Mouse (Mus musculus) embryonic facial prominence, embryonic 14.5 days (tissue): ENCODE measurements around the gene Kif13a. TPM values are rescaled to one million over a fixed set of nuclear protein-coding genes. Genes with fewer than 3 reads are reported as not detected.
A peak's percentile ranks its signal among the peaks of the same experiment; 100 is the strongest.

Source experiments
- ATAC-seq: fragments of 200-750 bp; cut with Nextera tagmentation; 2 replicates; pipeline ENCODE4 v1.8.0; 2017; ENCODE audit warnings: low read depth, moderate number of reproducible peaks, moderate TSS enrichment
- DNase-seq: peaks from one replicate; pipeline ENCODE4 v3.0.0-alpha.2; 2015; ENCODE audit warnings: low spot score
- H3K27ac ChIP-seq: fragments of 300-500 bp; sonication (generic); replicated peaks from 2 replicates; pipeline ENCODE4 v1.5.1; 2014; ENCODE audit warnings: low read depth, mild to moderate bottlenecking, low read length, moderate library complexity
- H3K27me3 ChIP-seq: fragments of 300-500 bp; sonication (generic); replicated peaks from 2 replicates; pipeline ENCODE4 v1.6.1; 2014; ENCODE audit warnings: low read length; ENCODE audit not compliant: control insufficient read depth, insufficient read depth
- H3K36me3 ChIP-seq: fragments of 300-500 bp; sonication (generic); 2 replicates; pipeline ENCODE4 v1.6.1; 2014; ENCODE audit warnings: low read length, mixed read lengths; ENCODE audit not compliant: control insufficient read depth, insufficient read depth
- H3K4me1 ChIP-seq: fragments of 300-500 bp; sonication (generic); 2 replicates; pipeline ENCODE4 v1.6.1; 2014; ENCODE audit warnings: antibody characterized with exemption, low read length; ENCODE audit not compliant: control insufficient read depth, insufficient read depth
- H3K4me2 ChIP-seq: fragments of 300-500 bp; sonication (generic); 2 replicates; pipeline ENCODE4 v1.6.1; 2014; ENCODE audit warnings: low read depth, mild to moderate bottlenecking, low read length, moderate library complexity, mixed read lengths
- H3K4me3 ChIP-seq: fragments of 300-500 bp; sonication (generic); 2 replicates; pipeline ENCODE4 v1.5.1; 2014; ENCODE audit warnings: low read depth, mild to moderate bottlenecking, low read length
- H3K9ac ChIP-seq: fragments of 300-500 bp; sonication (generic); 2 replicates; pipeline ENCODE4 v1.6.1; 2014; ENCODE audit warnings: low read depth, mild to moderate bottlenecking, low read length, moderate library complexity, mixed read lengths
- H3K9me3 ChIP-seq: fragments of 300-500 bp; sonication (generic); 2 replicates; pipeline ENCODE4 v1.6.1; 2016; ENCODE audit warnings: low read length; ENCODE audit not compliant: control insufficient read depth
- WGBS: fragments of 180-500 bp; shearing (Covaris S2); extraction: QIAGEN DNeasy Blood & Tissue Kit; methylation state at CpG from one replicate; pipeline ENCODE4 v1.1.7; 2014; 5-methylcytosine and 5-hydroxymethylcytosine counted together
- polyA plus RNA-seq: library from polyadenylated mRNA; unstranded; fragments of >200 nt; fragmentation: Nextera tagmentation; extraction: Ambion mirVana; gene quantifications from 2 replicates; pipeline ENCODE4 v1.2.1, GENCODE M21; 2014

Kif13a gene
- polyA plus RNA-seq, 1 experiment from 2014 or later, result 24.0 TPM

DNA sequence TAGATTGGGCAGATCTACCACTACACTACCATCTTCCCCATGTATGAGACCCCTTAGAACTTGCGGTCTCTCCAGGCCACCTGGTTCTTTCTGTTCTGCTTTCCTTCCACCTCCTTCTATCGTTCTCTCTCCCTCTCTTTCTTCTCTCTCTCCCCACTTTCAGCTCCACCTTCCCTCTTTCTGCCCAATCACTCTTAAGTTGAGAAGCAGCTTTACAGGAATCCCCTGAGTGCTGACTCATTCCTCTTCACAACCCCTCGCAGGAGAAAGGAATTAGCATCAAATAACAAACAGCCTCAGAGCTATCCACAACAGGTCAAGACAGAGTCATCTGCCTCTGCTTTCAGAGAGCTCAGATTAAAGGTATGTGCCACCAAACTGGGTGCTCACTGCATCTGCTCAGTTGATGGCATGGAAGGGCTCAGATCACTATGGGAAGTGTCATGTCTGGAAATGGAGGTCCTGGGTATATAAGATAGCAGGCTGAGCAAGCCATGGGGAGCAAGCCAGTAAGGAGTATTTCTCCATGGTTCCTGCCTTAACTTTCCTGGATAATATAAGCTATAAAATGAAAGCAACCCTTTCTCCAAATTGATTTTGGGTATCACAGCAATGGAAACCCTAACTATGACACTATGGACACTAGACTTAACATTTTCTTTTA is 213.6 kb downstream of the Kif13a start:
- Histone ChIP-seq H3K9me3 (no peaks in the 10 kb centered on the region), H3K36me3 (peaks cover 42% of the 10 kb centered on the region), H3K27me3 (no peaks in the 10 kb centered on the region), H3K4me2 (no peak overlapping the region), H3K9ac (no peak overlapping the region), H3K27ac (no peak overlapping the region), H3K4me1 (no peaks in the 10 kb centered on the region), H3K4me3 (no peak overlapping the region)
- DNase-seq, result peak; percentile 16
- no peak for ATAC-seq
- 59% methylated on average over 3 of the region's 3 CpGs for WGBS

DNA sequence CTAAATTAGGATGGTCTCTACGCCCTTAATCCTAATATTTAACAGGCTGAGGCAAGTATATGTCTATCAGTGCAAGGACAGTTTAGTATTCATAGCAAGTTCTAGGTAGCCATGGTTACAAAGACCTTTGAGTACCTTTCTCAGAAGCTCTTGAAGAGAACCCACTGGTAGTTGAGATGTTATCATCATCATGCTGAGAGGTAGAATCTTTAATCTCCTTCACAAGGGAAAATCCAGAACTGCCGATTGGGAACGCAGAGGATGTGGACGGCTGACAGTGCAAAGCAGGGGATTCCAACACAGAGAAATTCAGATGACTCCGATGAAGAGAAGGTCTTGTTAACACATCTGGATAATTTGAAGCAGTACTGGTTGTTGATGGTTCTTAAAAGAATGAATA is 216.2 kb downstream of the Kif13a start:
- Histone ChIP-seq H3K27ac (no peak overlapping the region), H3K36me3 (peaks cover 64% of the 10 kb centered on the region), H3K9me3 (no peaks in the 10 kb centered on the region), H3K9ac (no peak overlapping the region), H3K4me2 (no peak overlapping the region), H3K27me3 (no peaks in the 10 kb centered on the region), H3K4me3 (no peak overlapping the region), H3K4me1 (no peaks in the 10 kb centered on the region)
- DNase-seq, result no peak
- 95% methylated on average over 5 of the region's 5 CpGs for WGBS
- no peak for ATAC-seq

DNA sequence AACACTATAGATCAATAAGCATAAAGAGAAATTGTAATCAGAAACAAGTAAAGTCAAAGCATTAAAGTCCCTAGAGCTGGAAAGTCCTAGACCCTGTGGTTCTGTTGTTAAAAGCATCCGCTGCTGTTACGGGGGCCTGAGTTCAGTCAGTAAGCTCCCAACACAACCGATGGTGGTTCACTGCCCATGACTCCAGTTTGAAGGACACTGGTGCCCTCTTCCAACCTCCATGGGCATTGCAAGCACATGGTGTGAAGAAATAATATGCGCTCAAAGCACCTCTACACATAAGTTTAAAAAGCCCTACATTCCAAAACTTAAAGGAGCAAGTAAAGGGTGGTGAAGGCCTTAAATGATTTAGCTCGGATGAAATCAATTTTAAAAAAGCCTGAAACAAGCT is 226.5 kb downstream of the Kif13a start:
- Histone ChIP-seq H3K9me3 (no peaks in the 10 kb centered on the region), H3K4me2 (no peak overlapping the region), H3K36me3 (peaks cover 59% of the 10 kb centered on the region), H3K9ac (no peak overlapping the region), H3K4me1 (no peaks in the 10 kb centered on the region), H3K27ac (no peak overlapping the region), H3K4me3 (no peak overlapping the region), H3K27me3 (no peaks in the 10 kb centered on the region)
- 85% methylated on average over 5 of the region's 5 CpGs for WGBS
- DNase-seq, result peak; percentile 9
- no peak for ATAC-seq

DNA sequence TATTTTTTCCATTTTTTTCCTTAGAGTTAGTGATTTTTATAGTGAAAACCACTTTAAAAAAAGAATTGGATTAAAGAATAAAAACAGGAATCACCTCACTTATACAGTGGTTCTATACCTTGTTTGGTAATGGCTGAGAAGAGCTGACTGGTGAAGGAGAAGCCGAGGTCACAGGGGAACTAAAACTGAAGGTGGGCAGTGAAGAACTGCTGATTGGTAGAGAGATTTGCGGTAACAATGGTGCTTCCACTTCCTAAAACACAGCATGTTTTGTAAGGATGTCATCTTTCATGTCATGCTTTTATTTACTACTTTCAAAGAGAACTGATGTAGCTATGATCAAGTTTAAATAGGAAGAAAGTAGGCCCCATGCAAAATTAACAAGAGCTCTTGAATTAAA is 228.2 kb downstream of the Kif13a start:
- DNase-seq (no peak), ATAC-seq (no peak)
- 89% methylated on average over 2 of the region's 2 CpGs for WGBS
- Histone ChIP-seq H3K4me2 (no peak overlapping the region), H3K9ac (no peak overlapping the region), H3K4me1 (no peaks in the 10 kb centered on the region), H3K27me3 (no peaks in the 10 kb centered on the region), H3K27ac (no peak overlapping the region), H3K9me3 (no peaks in the 10 kb centered on the region), H3K4me3 (no peak overlapping the region), H3K36me3 (peaks cover 52% of the 10 kb centered on the region)

DNA sequence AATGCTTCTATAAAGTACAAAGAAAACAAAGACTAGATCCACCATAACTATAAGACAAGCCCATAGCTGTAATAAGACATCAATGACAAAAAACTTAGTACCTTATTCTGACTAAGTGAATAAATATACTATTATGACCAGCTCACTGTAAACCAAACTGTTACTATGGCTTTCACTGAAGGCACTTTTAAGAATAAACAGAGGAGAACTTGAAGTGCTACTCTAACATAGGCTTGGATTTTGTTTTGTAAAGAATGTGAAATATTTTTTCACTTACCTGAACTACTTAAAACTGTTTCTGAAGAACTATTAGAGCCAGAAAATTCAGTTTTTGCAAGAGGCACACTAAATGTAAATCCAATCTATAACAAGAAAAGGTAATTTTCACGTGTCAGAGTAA is 230.3 kb downstream of the Kif13a start:
- Histone ChIP-seq H3K27ac (no peak overlapping the region), H3K27me3 (no peaks in the 10 kb centered on the region), H3K4me1 (no peaks in the 10 kb centered on the region), H3K9me3 (no peaks in the 10 kb centered on the region), H3K9ac (no peak overlapping the region), H3K4me2 (no peak overlapping the region), H3K36me3 (peaks cover 65% of the 10 kb centered on the region), H3K4me3 (no peak overlapping the region)
- ATAC-seq (no peak), DNase-seq (no peak)
- 93% methylated on average over 1 of the region's 1 CpGs for WGBS

Other genes with a start within 250 kb of the Kif13a start
- gene Nup153, start 201.9 kb downstream of the Kif13a start, polyA plus RNA-seq, result 31.5 and 31.8 TPM in 2 replicates
- gene Nhlrc1, start 85.0 kb upstream of the Kif13a start, polyA plus RNA-seq, result 4.1 and 4.8 TPM in 2 replicates
- gene Kdm1b, start 113.6 kb upstream of the Kif13a start, polyA plus RNA-seq, result 11.6 and 14.0 TPM in 2 replicates
- gene Tpmt, start 114.9 kb upstream of the Kif13a start, polyA plus RNA-seq, result 17.7 and 19.9 TPM in 2 replicates
- 188 and 208 TPM in 2 replicates for gene Dek, start 176.3 kb upstream of the Kif13a start, polyA plus RNA-seq
- 4.9 and 5.3 TPM in 2 replicates for gene Rnf144b, start 192.8 kb upstream of the Kif13a start, polyA plus RNA-seq